ENCODE assay signal across 1 mouse cellular context in the genomic region with DNA sequence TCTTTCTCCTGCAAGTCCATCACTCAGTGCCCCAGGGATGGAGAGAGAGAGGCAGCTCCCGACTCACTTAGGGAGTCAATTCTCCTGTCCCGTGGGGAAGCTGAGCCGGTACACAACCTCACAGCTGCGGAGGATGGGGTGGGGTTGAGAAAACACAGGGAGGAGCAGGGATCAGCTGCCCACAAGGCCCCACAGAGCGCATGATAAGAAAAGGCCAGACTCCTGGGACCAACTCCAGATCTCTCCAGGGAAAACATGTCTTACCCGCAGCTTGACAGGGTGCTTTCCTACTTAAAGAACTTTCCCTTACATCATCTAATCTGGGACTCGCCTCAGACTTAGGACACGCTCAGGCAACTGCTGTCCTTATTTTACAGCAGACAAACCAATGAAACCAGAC.
TF ChIP-seq lines count a peak whose summit lies in the region.

No protein-coding gene starts in this region.

TF ChIP-seq in CH12.LX, 34 proteins besides CTCF, POLR2A, EP300 and RAD21 (continued from another document):
- TF ChIP-seq CHD2 (IDR thresholded peaks at IDR 0.05; ENCODE audit: low read length), result no peak
